Mouse (Mus musculus) G1E (cell line): Measurements from ENCODE around the gene Ddx21. TPM values are rescaled to one million over a fixed set of nuclear protein-coding genes. Genes with fewer than 3 reads are reported as not detected.

ENCODE experiments used
- ATAC-seq: 2 replicates; pipeline ENCODE4 v1.8.0; 2016; ENCODE audit warnings: mild to moderate bottlenecking; ENCODE audit not compliant: insufficient number of reproducible peaks, poor library complexity, low FRiP score, severe bottlenecking; ENCODE audit errors: extremely low read depth
- DNase-seq: peaks from one replicate; pipeline ENCODE4 v3.0.0; 2012; ENCODE audit warnings: low spot score
- H3K27me3 ChIP-seq: 2 replicates; pipeline ENCODE4 v1.6.1; 2012; ENCODE audit warnings: mild to moderate bottlenecking, low read length, inconsistent platforms; ENCODE audit not compliant: insufficient read depth
- H3K36me3 ChIP-seq: replicated peaks from 2 replicates; pipeline ENCODE3; 2012; ENCODE audit warnings: mild to moderate bottlenecking, inconsistent platforms
- H3K4me1 ChIP-seq: 2 replicates; pipeline ENCODE4 v1.6.1; 2012; ENCODE audit warnings: low read depth, low read length, inconsistent platforms, mixed read lengths; ENCODE audit not compliant: insufficient read depth
- H3K4me3 ChIP-seq: 2 replicates; pipeline ENCODE4 v1.5.1; 2012; ENCODE audit warnings: low read depth, mild to moderate bottlenecking, inconsistent platforms, low read length, moderate library complexity, mixed read lengths
- H3K9me3 ChIP-seq: replicated peaks from 2 replicates; pipeline ENCODE4 v1.6.1; 2012; ENCODE audit warnings: inconsistent platforms
- CTCF ChIP-seq: IDR thresholded peaks from 2 replicates; pipeline ENCODE4 v1.5.1; 2012; ENCODE audit warnings: low read depth, low read length, inconsistent platforms, mixed read lengths
- GATA1 ChIP-seq: IDR thresholded peaks from 2 replicates; pipeline ENCODE4 v1.6.1; 2012; ENCODE audit warnings: borderline replicate concordance, low read length, inconsistent platforms, mixed read lengths
- GATA2 ChIP-seq: IDR thresholded peaks from 2 replicates; pipeline ENCODE4 v1.6.1; 2012; ENCODE audit warnings: low read depth, low read length, inconsistent platforms, borderline replicate concordance
- POLR2AphosphoS5 ChIP-seq: IDR thresholded peaks from 2 replicates; pipeline ENCODE4 v1.6.1; 2012; ENCODE audit warnings: low read depth, low read length, inconsistent platforms; ENCODE audit not compliant: insufficient replicate concordance
- TAL1 ChIP-seq: conservative IDR thresholded peaks from 2 replicates; pipeline ENCODE4 v1.6.1; 2012; ENCODE audit warnings: low read depth, low read length, inconsistent platforms, mixed read lengths
- polyA plus RNA-seq: library from polyadenylated mRNA; stranded (reverse); fragments of >175 nt; gene quantifications from 2 replicates; pipeline ENCODE4 v1.2.3, GENCODE M21; 2012
- total RNA-seq, 2 experiments: library from RNA; stranded (forward) in 1 of 2; stranded (reverse) in 1 of 2; fragments of 200-1000 nt in 1 of 2; fragments of >200 nt in 1 of 2; fragmentation: Nextera tagmentation in 1 of 2; gene quantifications; 2 replicates each; pipeline ENCODE4 v1.2.3; 2014 to 2017

Gene Ddx21
- total and polyA plus RNA-seq, 3 experiments, result 68.0 to 81.1 (median 77.7) TPM

- no peaks in the 10 kb centered on the region for H3K9me3 ChIP-seq
- peak; percentile 40 for DNase-seq
- H3K36me3 ChIP-seq, result no peaks in the 10 kb centered on the region
- ATAC-seq, result peak; percentile 79
- peaks cover 28% of the 10 kb centered on the region for H3K4me1 ChIP-seq
- H3K4me3 ChIP-seq, result no peak overlapping the region; the same call in 1 of the 2 replicates
- TF ChIP-seq GATA1, result no peak
- no peak for TF ChIP-seq GATA2
- no peak for TF ChIP-seq POLR2AphosphoS5
- TF ChIP-seq CTCF, result no peak
- H3K27me3 ChIP-seq, result no peaks in the 10 kb centered on the region
These were observed 58.7 kb downstream of the Ddx21 start for GRCm38 (mm10) chr10:62543399-62543808.

GRCm38 (mm10) chr10:62542928-62543327, 59.2 kb downstream of the Ddx21 start:
- no peak overlapping the region; the same call in 1 of the 2 replicates for H3K4me3 ChIP-seq
- no peaks in the 10 kb centered on the region for H3K27me3 ChIP-seq
- no peak for DNase-seq
- no peaks in the 10 kb centered on the region for H3K9me3 ChIP-seq
- ATAC-seq, result no peak
- no peaks in the 10 kb centered on the region for H3K36me3 ChIP-seq
- H3K4me1 ChIP-seq, result peaks cover 27% of the 10 kb centered on the region
- no peak for TF ChIP-seq GATA1
- no peak for TF ChIP-seq GATA2

DNA sequence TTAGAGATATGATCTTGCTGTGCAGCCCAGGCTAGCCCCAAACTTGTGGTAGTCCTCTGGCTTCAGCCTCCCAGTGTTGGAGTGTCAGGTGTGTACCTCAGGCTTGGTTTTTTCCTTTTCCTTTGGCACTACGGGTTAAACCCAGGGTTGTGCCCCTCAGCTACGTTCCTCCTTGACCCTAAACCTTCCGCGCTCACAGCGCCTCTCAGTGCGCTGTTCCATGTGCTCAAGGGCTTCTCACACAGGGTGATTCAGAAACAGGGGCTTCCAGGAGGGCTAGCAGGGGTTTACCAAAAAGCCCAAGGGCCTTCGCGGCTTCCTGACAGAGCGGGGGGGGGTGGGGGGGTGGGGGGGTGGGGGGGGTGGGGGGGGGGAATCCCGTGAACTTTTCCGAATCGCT, 59.6 kb downstream of the Ddx21 start:
- H3K9me3 ChIP-seq, result no peaks in the 10 kb centered on the region
- peaks cover 27% of the 10 kb centered on the region for H3K4me1 ChIP-seq
- DNase-seq (no peak), ATAC-seq (no peak)
- TF ChIP-seq GATA2 (no peak), POLR2AphosphoS5 (no peak), GATA1 (no peak), TAL1 (no peak), CTCF (no peak)
- no peak overlapping the region for H3K4me3 ChIP-seq
- H3K36me3 ChIP-seq, result no peaks in the 10 kb centered on the region
- no peaks in the 10 kb centered on the region for H3K27me3 ChIP-seq

DNA sequence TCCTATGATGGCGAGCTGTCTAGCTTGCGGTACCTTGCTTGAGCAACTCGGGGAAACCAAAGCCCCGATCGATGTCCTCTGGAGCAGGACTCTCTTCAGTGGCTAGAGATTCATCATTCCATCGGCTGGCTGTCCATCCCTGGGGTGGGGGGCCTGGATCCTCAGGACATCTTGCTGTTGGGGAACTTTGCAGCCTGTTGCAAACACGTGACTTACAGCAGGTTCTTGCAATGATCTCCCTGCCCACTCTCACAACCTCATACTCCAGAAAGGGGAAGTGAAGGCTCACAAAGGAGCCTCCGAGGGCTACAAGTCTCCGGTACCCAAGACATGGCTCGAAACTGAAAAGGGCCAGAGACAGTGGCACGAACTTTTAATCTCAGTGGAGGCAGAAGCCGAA, 60.6 kb downstream of the Ddx21 start:
- no peaks in the 10 kb centered on the region for H3K36me3 ChIP-seq
- H3K27me3 ChIP-seq, result no peaks in the 10 kb centered on the region
- peaks cover 27% of the 10 kb centered on the region for H3K4me1 ChIP-seq
- DNase-seq (peak; percentile 26), ATAC-seq (peak; percentile 31; the same call in 1 of the 2 replicates)
- TF ChIP-seq CTCF (no peak), POLR2AphosphoS5 (no peak), TAL1 (no peak), GATA2 (no peak), GATA1 (no peak)
- H3K4me3 ChIP-seq, result no peak overlapping the region
- no peaks in the 10 kb centered on the region for H3K9me3 ChIP-seq

- Histone ChIP-seq H3K4me3 (no peak overlapping the region), H3K36me3 (no peaks in the 10 kb centered on the region), H3K9me3 (no peaks in the 10 kb centered on the region), H3K4me1 (peaks cover 33% of the 10 kb centered on the region), H3K27me3 (no peaks in the 10 kb centered on the region)
- ATAC-seq (no peak), DNase-seq (no peak)
- TF ChIP-seq GATA2 (no peak), GATA1 (no peak), TAL1 (no peak), CTCF (no peak), POLR2AphosphoS5 (no peak)
These were observed 61.3 kb downstream of the Ddx21 start for GRCm38 (mm10) chr10:62540800-62541199.

DNA sequence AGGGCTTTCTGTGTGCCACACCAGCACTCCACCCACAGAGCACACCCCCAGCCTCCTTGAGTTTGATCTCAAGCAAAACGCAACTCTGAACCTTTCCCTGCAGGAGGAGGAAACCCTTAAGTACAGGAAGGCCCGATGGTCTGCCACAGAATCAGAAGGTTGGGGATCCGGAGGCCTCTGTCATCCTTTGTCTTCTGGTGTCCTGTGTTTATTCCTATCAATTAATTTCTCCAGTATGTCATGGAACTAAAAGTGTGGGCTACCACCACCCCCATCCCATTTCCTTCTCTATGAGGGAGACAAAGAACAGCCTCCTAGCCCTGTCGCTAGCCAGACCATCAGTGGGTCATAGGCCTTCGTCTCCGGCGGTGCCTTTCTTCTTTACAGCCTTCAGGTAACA, 67.6 kb downstream of the Ddx21 start:
- ATAC-seq, result no peak
- no peak for TF ChIP-seq CTCF
- no peak for TF ChIP-seq GATA1
- TF ChIP-seq TAL1, result no peak

GRCm38 (mm10) chr10:62532832-62533231, 69.2 kb downstream of the Ddx21 start:
- no peak for TF ChIP-seq GATA1
- 0 out of 2 replicates have a peak, but pooled peaks cover 6% of the 10 kb centered on the region for H3K27me3 ChIP-seq
- ATAC-seq (no peak; the same call in 1 of the 2 replicates), DNase-seq (peak; percentile 28)
- H3K36me3 ChIP-seq, result no peaks in the 10 kb centered on the region
- H3K4me1 ChIP-seq, result peaks cover 18% of the 10 kb centered on the region
- no peak overlapping the region for H3K4me3 ChIP-seq
- H3K9me3 ChIP-seq, result no peaks in the 10 kb centered on the region

More for the DNA sequence above, 67.6 kb downstream of the Ddx21 start:
- H3K27me3 ChIP-seq, result 0 out of 2 replicates have a peak, but pooled peaks cover 6% of the 10 kb centered on the region
- H3K9me3 ChIP-seq, result no peaks in the 10 kb centered on the region
- no peak for DNase-seq
- H3K36me3 ChIP-seq, result no peaks in the 10 kb centered on the region
- H3K4me3 ChIP-seq, result no peak overlapping the region
- peaks cover 21% of the 10 kb centered on the region for H3K4me1 ChIP-seq

Other genes starting within 250 kb of the Ddx21 start
- 116 and 119 TPM in 2 replicates for gene Hk1, start 222.4 kb downstream of the Ddx21 start, total RNA-seq (2014; fragmentation: Nextera tagmentation)
- gene Hk1, start 222.4 kb downstream of the Ddx21 start, total RNA-seq (2017), result 205 and 245 TPM in 2 replicates
- gene Hk1, start 222.4 kb downstream of the Ddx21 start, polyA plus RNA-seq, result 444 and 447 TPM in 2 replicates
- not detected in 2 replicates for gene Hkdc1, start 179.8 kb downstream of the Ddx21 start, total RNA-seq (2014; fragmentation: Nextera tagmentation)
- 0.05 and 0.06 TPM in 2 replicates for gene Hkdc1, start 179.8 kb downstream of the Ddx21 start, total RNA-seq (2017)
- gene Hkdc1, start 179.8 kb downstream of the Ddx21 start, polyA plus RNA-seq, result 0.02 TPM in 1 of 2 replicates, not detected in the other
- gene 4930507D05Rik, start 152.8 kb downstream of the Ddx21 start, total RNA-seq (2014; fragmentation: Nextera tagmentation), result 0.39 TPM in 1 of 2 replicates, not detected in the other
- gene 4930507D05Rik, start 152.8 kb downstream of the Ddx21 start, total RNA-seq (2017), result 0.27 and 0.29 TPM in 2 replicates
- gene 4930507D05Rik, start 152.8 kb downstream of the Ddx21 start, polyA plus RNA-seq, result 0.07 and 0.19 TPM in 2 replicates
- gene Supv3l1, start 152.5 kb downstream of the Ddx21 start, total RNA-seq (2014; fragmentation: Nextera tagmentation), result 24.1 and 34.2 TPM in 2 replicates
- gene Supv3l1, start 152.5 kb downstream of the Ddx21 start, total RNA-seq (2017), result 26.4 and 27.0 TPM in 2 replicates
- gene Supv3l1, start 152.5 kb downstream of the Ddx21 start, polyA plus RNA-seq, result 14.2 and 23.0 TPM in 2 replicates
- 63.4 and 79.5 TPM in 2 replicates for gene Vps26a, start 115.5 kb downstream of the Ddx21 start, total RNA-seq (2014; fragmentation: Nextera tagmentation)
- gene Vps26a, start 115.5 kb downstream of the Ddx21 start, total RNA-seq (2017), result 134 and 165 TPM in 2 replicates
- 5.1 and 10.3 TPM in 2 replicates for gene Vps26a, start 115.5 kb downstream of the Ddx21 start, polyA plus RNA-seq
- 700 and 806 TPM in 2 replicates for gene Srgn, start 74.8 kb downstream of the Ddx21 start, total RNA-seq (2014; fragmentation: Nextera tagmentation)
- gene Srgn, start 74.8 kb downstream of the Ddx21 start, total RNA-seq (2017), result 437 and 463 TPM in 2 replicates
- gene Srgn, start 74.8 kb downstream of the Ddx21 start, polyA plus RNA-seq, result 18.3 and 92.7 TPM in 2 replicates
- gene Kif1bp, start 23.8 kb downstream of the Ddx21 start, total RNA-seq (2014; fragmentation: Nextera tagmentation), result 51.4 and 51.5 TPM in 2 replicates
- gene Kif1bp, start 23.8 kb downstream of the Ddx21 start, total RNA-seq (2017), result 60.1 and 60.9 TPM in 2 replicates
- 10.9 and 14.9 TPM in 2 replicates for gene Kif1bp, start 23.8 kb downstream of the Ddx21 start, polyA plus RNA-seq
- 67.5 and 76.6 TPM in 2 replicates for gene Ddx50, start 48.9 kb upstream of the Ddx21 start, total RNA-seq (2014; fragmentation: Nextera tagmentation)
- gene Ddx50, start 48.9 kb upstream of the Ddx21 start, total RNA-seq (2017), result 54.3 and 58.0 TPM in 2 replicates
- 34.5 and 35.4 TPM in 2 replicates for gene Ddx50, start 48.9 kb upstream of the Ddx21 start, polyA plus RNA-seq
- 0.78 TPM in 1 of 2 replicates, not detected in the other for gene Stox1, start 123.8 kb upstream of the Ddx21 start, total RNA-seq (2014; fragmentation: Nextera tagmentation)
- 0.16 TPM in 1 of 2 replicates, not detected in the other for gene Stox1, start 123.8 kb upstream of the Ddx21 start, total RNA-seq (2017)
- not detected in 2 replicates for gene Stox1, start 123.8 kb upstream of the Ddx21 start, polyA plus RNA-seq
- gene Ccar1, start 190.0 kb upstream of the Ddx21 start, total RNA-seq (2014; fragmentation: Nextera tagmentation), result 181 and 186 TPM in 2 replicates
- gene Ccar1, start 190.0 kb upstream of the Ddx21 start, total RNA-seq (2017), result 61.6 and 75.1 TPM in 2 replicates
- 5.8 and 8.7 TPM in 2 replicates for gene Ccar1, start 190.0 kb upstream of the Ddx21 start, polyA plus RNA-seq